Mouse (Mus musculus) left cerebral cortex, adult 9 months (tissue): ENCODE results near the gene Cdyl2.

Experiments used
- DNase-seq, 2 experiments: peaks; one replicate each; pipeline ENCODE4 v3.0.0; 2022; ENCODE audit warnings: low spot score in 2 of 2

Gene Cdyl2

GRCm38 (mm10) chr8:116540136-116540535 is 192.7 kb downstream of the Cdyl2 start:
- DNase-seq: no peak

GRCm38 (mm10) chr8:116538763-116539162 is 194.0 kb downstream of the Cdyl2 start:
- no peak for DNase-seq

- no peak for DNase-seq
Observed at GRCm38 (mm10) chr8:116536786-116537185, 196.0 kb downstream of the Cdyl2 start.

GRCm38 (mm10) chr8:116533081-116533480 is 199.7 kb downstream of the Cdyl2 start:
- no peak for DNase-seq

- DNase-seq: no peak
Observed at GRCm38 (mm10) chr8:116528736-116529135, 204.1 kb downstream of the Cdyl2 start.

- no peak for DNase-seq
Observed at GRCm38 (mm10) chr8:116524915-116525314, 207.9 kb downstream of the Cdyl2 start.
